Mouse (Mus musculus): ENCODE results near the gene Cuedc1. TPM values are rescaled to one million over a fixed set of nuclear protein-coding genes. Genes with fewer than 3 reads are reported as not detected.

Gene Cuedc1
- polyA plus RNA-seq, 1 experiment from 2014 or later: 43.4 TPM

- Histone ChIP-seq H3K4me1 (peaks cover 17% of the 10 kb centered on the region), H3K4me2 (replicated peaks) (no peak overlapping the region), H3K9me3 (no peaks in the 10 kb centered on the region), H3K36me3 (no peaks in the 10 kb centered on the region), H3K27me3 (no peaks in the 10 kb centered on the region), H3K4me3 (no peak overlapping the region), H3K27ac (replicated peaks) (no peak overlapping the region), H3K9ac (replicated peaks) (no peak overlapping the region)
- no peak for ATAC-seq (replicated peaks)
- 44% methylated on average over 3 of the region's 3 CpGs for WGBS
Observed at GRCm38 (mm10) chr11:88170606-88171005, 72.7 kb downstream of the Cuedc1 start.

GRCm38 (mm10) chr11:88171876-88172442, 74.1 kb downstream of the Cuedc1 start:
- Histone ChIP-seq H3K27ac (replicated peaks) (no peak overlapping the region), H3K9me3 (no peaks in the 10 kb centered on the region), H3K36me3 (no peaks in the 10 kb centered on the region; the same call in 1 of the 2 replicates), H3K4me3 (no peak overlapping the region), H3K27me3 (no peaks in the 10 kb centered on the region), H3K4me2 (replicated peaks) (no peak overlapping the region), H3K4me1 (peaks cover 11% of the 10 kb centered on the region), H3K9ac (replicated peaks) (no peak overlapping the region)
- ATAC-seq (replicated peaks): no peak
- 75% methylated on average over 15 of the region's 15 CpGs for WGBS

GRCm38 (mm10) chr11:88172601-88173325, 74.9 kb downstream of the Cuedc1 start:
- no peak overlapping the region for H3K9ac ChIP-seq (replicated peaks)
- H3K36me3 ChIP-seq: peaks cover 7% of the 10 kb centered on the region; the same call in 1 of the 2 replicates
- H3K27ac ChIP-seq (replicated peaks): no peak overlapping the region
- no peak overlapping the region for H3K4me2 ChIP-seq (replicated peaks)
- H3K4me1 ChIP-seq: peaks cover 11% of the 10 kb centered on the region
- no peaks in the 10 kb centered on the region for H3K9me3 ChIP-seq
- no peaks in the 10 kb centered on the region for H3K27me3 ChIP-seq
- H3K4me3 ChIP-seq: no peak overlapping the region
- ATAC-seq (replicated peaks): no peak; the same call in 1 of the 2 replicates
- WGBS: 44% methylated on average over 10 of the region's 10 CpGs

- Histone ChIP-seq H3K9me3 (no peaks in the 10 kb centered on the region), H3K4me3 (no peak overlapping the region), H3K27ac (replicated peaks) (no peak overlapping the region), H3K4me1 (peaks cover 10% of the 10 kb centered on the region), H3K4me2 (replicated peaks) (no peak overlapping the region), H3K36me3 (peaks cover 9% of the 10 kb centered on the region; the same call in 1 of the 2 replicates), H3K9ac (replicated peaks) (no peak overlapping the region), H3K27me3 (no peaks in the 10 kb centered on the region)
- ATAC-seq (replicated peaks): no peak
- whole genome bisulfite sequencing: 38% methylated on average over 9 of the region's 9 CpGs
Observed at GRCm38 (mm10) chr11:88173386-88174025, 75.6 kb downstream of the Cuedc1 start.

- Histone ChIP-seq H3K27ac (replicated peaks) (peak overlapping the region; percentile 78), H3K36me3 (peaks cover 21% of the 10 kb centered on the region), H3K27me3 (no peaks in the 10 kb centered on the region), H3K9me3 (no peaks in the 10 kb centered on the region), H3K4me3 (no peak overlapping the region), H3K4me1 (peaks cover 24% of the 10 kb centered on the region), H3K9ac (replicated peaks) (no peak overlapping the region; the same call in 1 of the 2 replicates), H3K4me2 (replicated peaks) (peak overlapping the region; percentile 1; the same call in 1 of the 2 replicates)
- ATAC-seq (replicated peaks): peak; percentile 30
- 10% methylated on average over 6 of the region's 6 CpGs for WGBS
Observed at GRCm38 (mm10) chr11:88180467-88180958, 82.7 kb downstream of the Cuedc1 start.

GRCm38 (mm10) chr11:88180959-88181619, 83.2 kb downstream of the Cuedc1 start:
- no peaks in the 10 kb centered on the region for H3K9me3 ChIP-seq
- H3K4me1 ChIP-seq: peaks cover 24% of the 10 kb centered on the region
- H3K36me3 ChIP-seq: peaks cover 21% of the 10 kb centered on the region
- H3K4me3 ChIP-seq: no peak overlapping the region
- no peaks in the 10 kb centered on the region for H3K27me3 ChIP-seq
- 0 out of 2 replicates have a peak overlapping the region, but pooled peaks have one; percentile 10 for H3K4me2 ChIP-seq (replicated peaks)
- H3K27ac ChIP-seq (replicated peaks): peak overlapping the region; percentile 78
- no peak overlapping the region; the same call in 1 of the 2 replicates for H3K9ac ChIP-seq (replicated peaks)
- WGBS: 5% methylated on average over 16 of the region's 16 CpGs
- ATAC-seq (replicated peaks): peak; percentile 86

- no peaks in the 10 kb centered on the region for H3K9me3 ChIP-seq
- no peaks in the 10 kb centered on the region for H3K27me3 ChIP-seq
- peaks cover 11% of the 10 kb centered on the region for H3K36me3 ChIP-seq
- no peak for ATAC-seq (replicated peaks)
- H3K4me2 ChIP-seq (replicated peaks): no peak overlapping the region
- no peak overlapping the region for H3K9ac ChIP-seq (replicated peaks)
- no peak overlapping the region for H3K27ac ChIP-seq (replicated peaks)
- 79% methylated on average over 17 of the region's 17 CpGs for WGBS
- H3K4me3 ChIP-seq: no peak overlapping the region
- peaks cover 39% of the 10 kb centered on the region for H3K4me1 ChIP-seq
Observed at GRCm38 (mm10) chr11:88184632-88185180, 86.8 kb downstream of the Cuedc1 start.

- H3K27me3 ChIP-seq: peaks cover under 1% of the 10 kb centered on the region; the same call in 1 of the 2 replicates
- H3K9me3 ChIP-seq: no peaks in the 10 kb centered on the region
- no peak overlapping the region for H3K9ac ChIP-seq (replicated peaks)
- peaks cover 11% of the 10 kb centered on the region for H3K36me3 ChIP-seq
- H3K4me2 ChIP-seq (replicated peaks): no peak overlapping the region
- no peak overlapping the region for H3K27ac ChIP-seq (replicated peaks)
- no peak overlapping the region for H3K4me3 ChIP-seq
- ATAC-seq (replicated peaks): no peak
- peaks cover 23% of the 10 kb centered on the region for H3K4me1 ChIP-seq
- WGBS: 69% methylated on average over 14 of the region's 14 CpGs
Observed at GRCm38 (mm10) chr11:88186078-88186946, 88.5 kb downstream of the Cuedc1 start.

- H3K4me3 ChIP-seq: no peak overlapping the region
- no peak overlapping the region for H3K9ac ChIP-seq (replicated peaks)
- no peaks in the 10 kb centered on the region for H3K9me3 ChIP-seq
- no peak overlapping the region; the same call in 1 of the 2 replicates for H3K4me2 ChIP-seq (replicated peaks)
- 33% methylated on average over 2 of the region's 2 CpGs for WGBS
- no peak overlapping the region for H3K27ac ChIP-seq (replicated peaks)
- no peak for ATAC-seq (replicated peaks)
- peaks cover 18% of the 10 kb centered on the region for H3K4me1 ChIP-seq
- peaks cover 3% of the 10 kb centered on the region; the same call in 1 of the 2 replicates for H3K27me3 ChIP-seq
- peaks cover 11% of the 10 kb centered on the region for H3K36me3 ChIP-seq
Observed at GRCm38 (mm10) chr11:88186947-88187243, 89.0 kb downstream of the Cuedc1 start.

- Histone ChIP-seq H3K4me3 (peak overlapping the region; percentile 17), H3K27me3 (peaks cover 9% of the 10 kb centered on the region; the same call in 1 of the 2 replicates)
Observed at GRCm38 (mm10) chr11:88187417-88188133, 89.7 kb downstream of the Cuedc1 start.

More at GRCm38 (mm10) chr11:88187417-88188133, 89.7 kb downstream of the Cuedc1 start:
- Histone ChIP-seq H3K4me1 (peaks cover 16% of the 10 kb centered on the region), H3K27ac (replicated peaks) (peak overlapping the region; percentile 62), H3K36me3 (peaks cover 11% of the 10 kb centered on the region), H3K9ac (replicated peaks) (peak overlapping the region; percentile 42), H3K4me2 (replicated peaks) (peak overlapping the region; percentile 34), H3K9me3 (no peaks in the 10 kb centered on the region)
- 11% methylated on average over 25 of the region's 25 CpGs for WGBS
- peak; percentile 93 for ATAC-seq (replicated peaks)
